10 mouse cellular contexts compared by ENCODE assay signal in genomic region chr9:21241343-21241742, GRCm38 (mm10). TPM values are rescaled to one million over a fixed set of nuclear protein-coding genes. Genes with fewer than 3 reads are reported as not detected.
A peak's percentile ranks its signal among the peaks of the same experiment; 100 is the strongest.
DNase-seq lines count a peak whose midpoint lies in the region; ATAC-seq and TF ChIP-seq lines count a peak whose summit lies in the region.
"Had no signal": no experiment of that assay in that cellular context is flagged by ENCODE, and none has a peak within 500 bp of the region (broad histone marks: within the 10 kb centered on the region; RNA-seq: fewer than 3 reads in every experiment).

No protein-coding gene starts in this region.

- WGBS in kidney, adult 2 months, result 5% methylated on average over 11 of the region's 11 CpGs
- WGBS in kidney, embryonic 14.5 days, result 8% methylated on average over 11 of the region's 11 CpGs
- 7% methylated on average over 11 of the region's 11 CpGs for WGBS in embryonic facial prominence, embryonic 10.5 days
- 5% methylated on average over 11 of the region's 11 CpGs for WGBS in limb, embryonic 11.5 days

- no peaks in the 10 kb centered on the region for H3K36me3 ChIP-seq in kidney, adult 2 months (ENCODE audit: control insufficient read depth, insufficient read depth, low read length)
- no peaks in the 10 kb centered on the region; the same call in 1 of the 2 replicates for H3K36me3 ChIP-seq in kidney, embryonic 14.5 days (ENCODE audit: control insufficient read depth, insufficient read depth, low read length)
- H3K36me3 ChIP-seq in embryonic facial prominence, embryonic 10.5 days (replicated peaks), result peaks cover 7% of the 10 kb centered on the region
- no peaks in the 10 kb centered on the region for H3K36me3 ChIP-seq in limb, embryonic 11.5 days (ENCODE audit: control insufficient read depth, insufficient read depth, low read length)
- H3K36me3 ChIP-seq: neural tube, embryonic 12.5 days had no signal

- H3K4me2 ChIP-seq in kidney, embryonic 14.5 days (replicated peaks; ENCODE audit: low read depth, low read length), result no peak overlapping the region
- no peak overlapping the region for H3K4me2 ChIP-seq in limb, embryonic 11.5 days (ENCODE audit: low read depth, severe bottlenecking)
- H3K4me2 ChIP-seq: neural tube, embryonic 12.5 days had no signal

- TF ChIP-seq POLR2A in kidney, adult 2 months (IDR thresholded peaks at IDR 0.05; ENCODE audit: low read depth, low read length), result no peak

- intact Hi-C loops in heart, postnatal 36 days (cut with DNase I), result loop anchor here (5.0 kb wide), 1 partner anchor 116 kb away; no protein-coding TSS in a partner anchor

- no peak overlapping the region for H3K27ac ChIP-seq in kidney, adult 2 months (ENCODE audit: insufficient read depth, low read depth, low read length)
- H3K27ac ChIP-seq in kidney, embryonic 14.5 days (ENCODE audit: low read depth, low read length), result no peak overlapping the region
- H3K27ac ChIP-seq in embryonic facial prominence, embryonic 10.5 days (replicated peaks), result no peak overlapping the region
- H3K27ac ChIP-seq in limb, embryonic 11.5 days (replicated peaks; ENCODE audit: low read depth, low read length), result no peak overlapping the region
- H3K27ac ChIP-seq: neural tube, embryonic 12.5 days had no signal

- peak; percentile 98 for TF ChIP-seq CTCF in kidney, adult 2 months (conservative IDR thresholded peaks at IDR 0.05; ENCODE audit: insufficient read depth, insufficient read length, low read depth, low read length)

- peaks cover 18% of the 10 kb centered on the region for H3K4me1 ChIP-seq in kidney, adult 2 months (ENCODE audit: control insufficient read depth, insufficient read depth, low read length)
- H3K4me1 ChIP-seq in kidney, embryonic 14.5 days (ENCODE audit: control insufficient read depth, insufficient read depth, low read length), result peaks cover 24% of the 10 kb centered on the region
- peaks cover 44% of the 10 kb centered on the region for H3K4me1 ChIP-seq in embryonic facial prominence, embryonic 10.5 days
- H3K4me1 ChIP-seq in limb, embryonic 11.5 days (ENCODE audit: control insufficient read depth, insufficient read depth, low read length), result peaks cover 20% of the 10 kb centered on the region

- H3K4me3 ChIP-seq in kidney, adult 2 months (ENCODE audit: insufficient read depth, low read depth, low read length), result no peak overlapping the region
- no peak overlapping the region for H3K4me3 ChIP-seq in kidney, embryonic 14.5 days (ENCODE audit: low read length)
- 0 out of 2 replicates have a peak overlapping the region, but pooled peaks have one; percentile 15 for H3K4me3 ChIP-seq in embryonic facial prominence, embryonic 10.5 days
- no peak overlapping the region for H3K4me3 ChIP-seq in limb, embryonic 11.5 days (ENCODE audit: low read depth, low read length)
- H3K4me3 ChIP-seq: erythroblast, embryonic 14.5 days; neural tube, embryonic 12.5 days had no signal

- peak; percentile 90 for DNase-seq in kidney, adult 2 months
- peak; percentile 75 for DNase-seq in adrenal gland, adult 2 months
- DNase-seq in embryonic facial prominence, embryonic 10.5 days (ENCODE audit: low spot score), result peak; percentile 89
- DNase-seq in heart, postnatal 36 days, result peak; percentile 72 to 82
- DNase-seq in limb, embryonic 11.5 days (ENCODE audit: low spot score), result peak; percentile 95
- peak; percentile 94 for DNase-seq in retina, embryonic 14.5 days (ENCODE audit: low spot score)
- peak; percentile 89 for DNase-seq in thymus, postnatal 25 days

- peaks cover 5% of the 10 kb centered on the region for H3K27me3 ChIP-seq in kidney, adult 2 months (replicated peaks; ENCODE audit: control insufficient read depth, insufficient read depth, low read length)
- peaks cover 35% of the 10 kb centered on the region for H3K27me3 ChIP-seq in kidney, embryonic 14.5 days (ENCODE audit: control insufficient read depth, insufficient read depth, low read length)
- H3K27me3 ChIP-seq in embryonic facial prominence, embryonic 10.5 days (replicated peaks; ENCODE audit: low read depth, poor library complexity, severe bottlenecking), result peaks cover 68% of the 10 kb centered on the region
- H3K27me3 ChIP-seq in limb, embryonic 11.5 days (ENCODE audit: control insufficient read depth, insufficient read depth, low read length), result peaks cover 41% of the 10 kb centered on the region

- ATAC-seq in kidney, embryonic 14.5 days (ENCODE audit: low FRiP score, low TSS enrichment), result no peak
- no peak for ATAC-seq in limb, embryonic 11.5 days (ENCODE audit: insufficient number of reproducible peaks, low FRiP score, low TSS enrichment, low read depth)

- H3K9ac ChIP-seq in kidney, embryonic 14.5 days (ENCODE audit: low read depth, low read length), result no peak overlapping the region
- H3K9ac ChIP-seq in limb, embryonic 11.5 days (ENCODE audit: low read length), result no peak overlapping the region
- H3K9ac ChIP-seq: neural tube, embryonic 12.5 days had no signal

- peaks cover 3% of the 10 kb centered on the region; the same call in 1 of the 2 replicates for H3K9me3 ChIP-seq in kidney, embryonic 14.5 days (ENCODE audit: control insufficient read depth, low read length)
- peaks cover 4% of the 10 kb centered on the region; the same call in 1 of the 2 replicates for H3K9me3 ChIP-seq in embryonic facial prominence, embryonic 10.5 days
- no peaks in the 10 kb centered on the region for H3K9me3 ChIP-seq in limb, embryonic 11.5 days (ENCODE audit: control insufficient read depth, low read length)
- H3K9me3 ChIP-seq: neural tube, embryonic 12.5 days had no signal

RNA-seq across cellular contexts. Expression of gene Keap1, which starts 2.2 kb away (rescaled TPM):
- polyA plus RNA-seq in kidney, adult 2 months (2012; rRNA removed), result 42.8 and 52.4 TPM in 2 replicates
- 26.8 and 34.2 TPM in 2 replicates for polyA plus RNA-seq in kidney, embryonic 14.5 days (2014; fragmentation: Nextera tagmentation; extraction: Ambion mirVana)
- total RNA-seq in adrenal gland, adult 2 months (2021), result 10 to 100 TPM; 36.6 to 56.5 TPM
- 132 and 142 TPM in 2 replicates for polyA plus RNA-seq in adrenal gland, adult 2 months (2012; rRNA removed)
- 47.8 and 49.6 TPM in 2 replicates for polyA plus RNA-seq in embryonic facial prominence, embryonic 10.5 days (2016; fragmentation: Nextera tagmentation; extraction: Ambion mirVana)
- total RNA-seq in heart, postnatal 36 days (2021), result 10 to 100 TPM; 41.9 to 43.1 TPM
- 31.1 and 35.2 TPM in 2 replicates for polyA plus RNA-seq in limb, embryonic 11.5 days (2014; fragmentation: Nextera tagmentation; extraction: Ambion mirVana)

RNA-seq across cellular contexts. Expression of gene S1pr5, which starts 6.9 kb away (rescaled TPM):
- 0.38 and 0.39 TPM in 2 replicates for polyA plus RNA-seq in kidney, adult 2 months (2012; rRNA removed)
- polyA plus RNA-seq in kidney, embryonic 14.5 days (2014; fragmentation: Nextera tagmentation; extraction: Ambion mirVana), result 0.07 and 0.19 TPM in 2 replicates
- 1 to 10 TPM in 1 of 2 experiments, under 1 TPM in 1; 0.66 to 1.9 TPM for total RNA-seq in adrenal gland, adult 2 months (2021)
- 1.2 and 1.4 TPM in 2 replicates for polyA plus RNA-seq in adrenal gland, adult 2 months (2012; rRNA removed)
- polyA plus RNA-seq in embryonic facial prominence, embryonic 10.5 days (2016; fragmentation: Nextera tagmentation; extraction: Ambion mirVana), result 0.22 TPM in 1 of 2 replicates, not detected in the other
- 1 to 10 TPM in 1 of 2 experiments, under 1 TPM in 1; 0.69 to 1.1 TPM for total RNA-seq in heart, postnatal 36 days (2021)
- polyA plus RNA-seq in limb, embryonic 11.5 days (2014; fragmentation: Nextera tagmentation; extraction: Ambion mirVana), result 0.38 and 0.39 TPM in 2 replicates
- polyA plus RNA-seq: erythroblast, embryonic 14.5 days had no signal

RNA-seq across cellular contexts. Expression of gene Atg4d, which starts 23.8 kb away (rescaled TPM):
- 67.0 and 71.9 TPM in 2 replicates for polyA plus RNA-seq in kidney, adult 2 months (2012; rRNA removed)
- polyA plus RNA-seq in kidney, embryonic 14.5 days (2014; fragmentation: Nextera tagmentation; extraction: Ambion mirVana), result 35.5 and 43.7 TPM in 2 replicates
- total RNA-seq in adrenal gland, adult 2 months (2021), result 10 to 100 TPM; 25.9 to 47.0 TPM
- 36.2 and 42.9 TPM in 2 replicates for polyA plus RNA-seq in adrenal gland, adult 2 months (2012; rRNA removed)
- polyA plus RNA-seq in embryonic facial prominence, embryonic 10.5 days (2016; fragmentation: Nextera tagmentation; extraction: Ambion mirVana), result 37.8 and 41.3 TPM in 2 replicates
- 10 to 100 TPM; 78.0 to 99.6 TPM for total RNA-seq in heart, postnatal 36 days (2021)
- polyA plus RNA-seq in limb, embryonic 11.5 days (2014; fragmentation: Nextera tagmentation; extraction: Ambion mirVana), result 29.5 and 31.9 TPM in 2 replicates

RNA-seq across cellular contexts. Expression of gene Kri1, which starts 46.4 kb away (rescaled TPM):
- polyA plus RNA-seq in kidney, adult 2 months (2012; rRNA removed), result 14.2 and 15.9 TPM in 2 replicates
- 15.3 and 18.6 TPM in 2 replicates for polyA plus RNA-seq in kidney, embryonic 14.5 days (2014; fragmentation: Nextera tagmentation; extraction: Ambion mirVana)
- total RNA-seq in adrenal gland, adult 2 months (2021), result 10 to 100 TPM; 27.3 to 38.5 TPM
- polyA plus RNA-seq in adrenal gland, adult 2 months (2012; rRNA removed), result 11.7 and 14.4 TPM in 2 replicates
- polyA plus RNA-seq in embryonic facial prominence, embryonic 10.5 days (2016; fragmentation: Nextera tagmentation; extraction: Ambion mirVana), result 16.2 and 18.0 TPM in 2 replicates
- 10 to 100 TPM; 16.5 to 18.0 TPM for total RNA-seq in heart, postnatal 36 days (2021)
- 14.1 and 16.2 TPM in 2 replicates for polyA plus RNA-seq in limb, embryonic 11.5 days (2014; fragmentation: Nextera tagmentation; extraction: Ambion mirVana)

RNA-seq across cellular contexts. Expression of gene Cdkn2d, which starts 49.9 kb away (rescaled TPM):
- 20.2 and 24.1 TPM in 2 replicates for polyA plus RNA-seq in kidney, adult 2 months (2012; rRNA removed)
- polyA plus RNA-seq in kidney, embryonic 14.5 days (2014; fragmentation: Nextera tagmentation; extraction: Ambion mirVana), result 45.3 and 56.2 TPM in 2 replicates
- 10 to 100 TPM in 1 of 2 experiments, 1 to 10 TPM in 1; 6.0 to 20.3 TPM for total RNA-seq in adrenal gland, adult 2 months (2021)
- polyA plus RNA-seq in adrenal gland, adult 2 months (2012; rRNA removed), result 36.0 and 42.9 TPM in 2 replicates
- polyA plus RNA-seq in embryonic facial prominence, embryonic 10.5 days (2016; fragmentation: Nextera tagmentation; extraction: Ambion mirVana), result 40.9 and 45.1 TPM in 2 replicates
- 10 to 100 TPM; 15.9 to 18.4 TPM for total RNA-seq in heart, postnatal 36 days (2021)
- 40.6 and 42.7 TPM in 2 replicates for polyA plus RNA-seq in limb, embryonic 11.5 days (2014; fragmentation: Nextera tagmentation; extraction: Ambion mirVana)
